10 mouse cellular contexts compared by ENCODE assay signal in genomic region chr15:25764653-25765352, GRCm38 (mm10).
DNase-seq lines count a peak whose midpoint lies in the region; ATAC-seq lines count a peak whose summit lies in the region.
"Had no signal": no experiment of that assay in that cellular context is flagged by ENCODE, and none has a peak within 500 bp of the region (broad histone marks: within the 10 kb centered on the region; RNA-seq: fewer than 3 reads in every experiment).

No protein-coding gene starts in this region.

- no peaks in the 10 kb centered on the region for H3K9me3 ChIP-seq in heart, embryonic 10.5 days
- no peaks in the 10 kb centered on the region for H3K9me3 ChIP-seq in neural tube, embryonic 11.5 days (ENCODE audit: control insufficient read depth, low read length)
- no peaks in the 10 kb centered on the region for H3K9me3 ChIP-seq in limb, embryonic 12.5 days
- H3K9me3 ChIP-seq: megakaryocyte, embryonic 14.5 days had no signal

- H3K36me3 ChIP-seq in heart, embryonic 10.5 days = no peaks in the 10 kb centered on the region
- no peaks in the 10 kb centered on the region for H3K36me3 ChIP-seq in neural tube, embryonic 11.5 days (ENCODE audit: control insufficient read depth, insufficient read depth, low read length)
- peaks cover 39% of the 10 kb centered on the region for H3K36me3 ChIP-seq in limb, embryonic 12.5 days

- H3K27ac ChIP-seq in heart, embryonic 10.5 days = peak overlapping the region; percentile 18; the same call in 1 of the 2 replicates
- 0 out of 2 replicates have a peak overlapping the region, but pooled peaks have one; percentile 3 for H3K27ac ChIP-seq in neural tube, embryonic 11.5 days (ENCODE audit: low read depth, low read length)
- 0 out of 2 replicates have a peak overlapping the region, but pooled peaks have one; percentile 36 for H3K27ac ChIP-seq in limb, embryonic 12.5 days

- no peak overlapping the region for H3K4me3 ChIP-seq in heart, embryonic 10.5 days
- H3K4me3 ChIP-seq in neural tube, embryonic 11.5 days (ENCODE audit: low read depth, low read length) = no peak overlapping the region
- no peak overlapping the region for H3K4me3 ChIP-seq in limb, embryonic 12.5 days (replicated peaks)
- H3K4me3 ChIP-seq: megakaryocyte, embryonic 14.5 days had no signal

- H3K4me2 ChIP-seq in neural tube, embryonic 11.5 days (ENCODE audit: low read depth) = no peak overlapping the region
- no peak overlapping the region for H3K4me2 ChIP-seq in limb, embryonic 12.5 days

- intact Hi-C loops in heart, postnatal 25 days (cut with DNase I) = no loop called here
- intact Hi-C loops in left cerebral cortex, postnatal 4 days (cut with DNase I) = no loop called here

- no peak overlapping the region for H3K9ac ChIP-seq in neural tube, embryonic 11.5 days (ENCODE audit: low read length)
- no peak overlapping the region for H3K9ac ChIP-seq in limb, embryonic 12.5 days (replicated peaks)

- no peak for ATAC-seq in neural tube, embryonic 11.5 days (ENCODE audit: insufficient read depth, low FRiP score, low TSS enrichment)
- ATAC-seq in limb, embryonic 12.5 days (ENCODE audit: insufficient number of reproducible peaks, insufficient read depth, low FRiP score, low TSS enrichment, low read depth) = no peak

- peaks cover 57% of the 10 kb centered on the region for H3K4me1 ChIP-seq in heart, embryonic 10.5 days
- peaks cover 60% of the 10 kb centered on the region for H3K4me1 ChIP-seq in neural tube, embryonic 11.5 days (ENCODE audit: control insufficient read depth, insufficient read depth, low read length)
- peaks cover 50% of the 10 kb centered on the region for H3K4me1 ChIP-seq in limb, embryonic 12.5 days (replicated peaks)

- DNase-seq in heart, embryonic 10.5 days (ENCODE audit: low spot score) = no peak
- DNase-seq in heart, postnatal 25 days (ENCODE audit: low spot score) = no peak
- no peak for DNase-seq in neural tube, embryonic 11.5 days (ENCODE audit: low spot score)
- no peak for DNase-seq in neural tube, embryonic 10.5 days (ENCODE audit: extremely low spot score, low spot score)
- DNase-seq in testis, postnatal 10 days (ENCODE audit: low spot score) = no peak
- no peak for DNase-seq in adrenal gland, postnatal 25 days
- no peak for DNase-seq in left cerebral cortex, postnatal 4 days
- DNase-seq: retina, postnatal 1 day had no signal

- 82% methylated on average over 13 of the region's 13 CpGs for WGBS in heart, embryonic 10.5 days
- 79% methylated on average over 13 of the region's 13 CpGs for WGBS in neural tube, embryonic 11.5 days
- WGBS in limb, embryonic 12.5 days = 81% methylated on average over 13 of the region's 13 CpGs

- H3K27me3 ChIP-seq in heart, embryonic 10.5 days (ENCODE audit: insufficient read depth, poor library complexity, severe bottlenecking) = no peaks in the 10 kb centered on the region
- H3K27me3 ChIP-seq in neural tube, embryonic 11.5 days (ENCODE audit: control insufficient read depth, insufficient read depth, low read length) = no peaks in the 10 kb centered on the region
- no peaks in the 10 kb centered on the region for H3K27me3 ChIP-seq in limb, embryonic 12.5 days
- H3K27me3 ChIP-seq: megakaryocyte, embryonic 14.5 days had no signal
